Mouse (Mus musculus) MEL-GATA-1-ER (cell line): ENCODE results near the gene Syde2.

Source experiments
- DNase-seq: peaks from one replicate; pipeline ENCODE4 v3.0.0-alpha.2; 2012; ENCODE audit warnings: low read depth; ENCODE audit errors: extremely low read depth

Syde2 gene

GRCm38 (mm10) chr3:146051277-146052007 is 63.8 kb downstream of the Syde2 start:
- no peak for DNase-seq

GRCm38 (mm10) chr3:146053082-146053814 is 65.6 kb downstream of the Syde2 start:
- DNase-seq, result no peak

GRCm38 (mm10) chr3:146053873-146054272 is 66.2 kb downstream of the Syde2 start:
- no peak for DNase-seq

GRCm38 (mm10) chr3:146057131-146057530 is 69.5 kb downstream of the Syde2 start:
- no peak for DNase-seq

- peak; percentile 26 for DNase-seq
Observed at GRCm38 (mm10) chr3:146058263-146058662, 70.6 kb downstream of the Syde2 start.

GRCm38 (mm10) chr3:146059356-146059926 is 71.8 kb downstream of the Syde2 start:
- no peak for DNase-seq

- DNase-seq, result no peak
Observed at GRCm38 (mm10) chr3:146063146-146063545, 75.5 kb downstream of the Syde2 start.

- no peak for DNase-seq
Observed at GRCm38 (mm10) chr3:146069276-146069675, 81.6 kb downstream of the Syde2 start.
